Mouse (Mus musculus) intestine, embryonic 14.5 days (tissue): Measurements from ENCODE around the gene Inpp5b. TPM values are rescaled to one million over a fixed set of nuclear protein-coding genes. Genes with fewer than 3 reads are reported as not detected.
A peak's percentile ranks its signal among the peaks of the same experiment; 100 is the strongest.

Source experiments
- ATAC-seq: fragments of 200-750 bp; cut with Nextera tagmentation; replicated peaks from 2 replicates; pipeline ENCODE4 v1.8.0; 2017; ENCODE audit warnings: low read depth, moderate number of reproducible peaks, moderate TSS enrichment, moderate library complexity; ENCODE audit not compliant: low FRiP score, low TSS enrichment
- DNase-seq: peaks from one replicate; pipeline ENCODE4 v3.0.0-alpha.2; 2018; ENCODE audit warnings: low spot score
- H3K27ac ChIP-seq: fragments of 300-500 bp; sonication (generic); 2 replicates; pipeline ENCODE4 v1.5.1; 2014; ENCODE audit warnings: low read depth, mild to moderate bottlenecking, control low read depth
- H3K27me3 ChIP-seq: fragments of 300-500 bp; sonication (generic); replicated peaks from 2 replicates; pipeline ENCODE4 v1.6.1; 2014; ENCODE audit warnings: low read length, control low read depth; ENCODE audit not compliant: control insufficient read depth, insufficient read depth
- H3K36me3 ChIP-seq: fragments of 300-500 bp; sonication (generic); 2 replicates; pipeline ENCODE4 v1.6.1; 2014; ENCODE audit warnings: low read length, control low read depth; ENCODE audit not compliant: control insufficient read depth, insufficient read depth
- H3K4me1 ChIP-seq: fragments of 300-500 bp; sonication (generic); replicated peaks from 2 replicates; pipeline ENCODE4 v1.6.1; 2014; ENCODE audit warnings: low read length, control low read depth, mixed read lengths; ENCODE audit not compliant: control insufficient read depth, insufficient read depth
- H3K4me2 ChIP-seq: fragments of 300-500 bp; sonication (generic); 2 replicates; pipeline ENCODE4 v1.6.1; 2014; ENCODE audit warnings: low read length
- H3K4me3 ChIP-seq: fragments of 300-500 bp; sonication (generic); 2 replicates; pipeline ENCODE4 v1.5.1; 2014; ENCODE audit warnings: low read depth, low read length, control low read depth, mixed read lengths
- H3K9ac ChIP-seq: fragments of 300-500 bp; sonication (generic); 2 replicates; pipeline ENCODE4 v1.6.1; 2014; ENCODE audit warnings: mild to moderate bottlenecking, low read length
- H3K9me3 ChIP-seq: fragments of 300-500 bp; sonication (generic); 2 replicates; pipeline ENCODE4 v1.6.1; 2016; ENCODE audit warnings: low read length, control low read depth; ENCODE audit not compliant: control insufficient read depth
- WGBS: fragments of 180-500 bp; shearing (Covaris S2); extraction: QIAGEN DNeasy Blood & Tissue Kit; methylation state at CpG from one replicate; pipeline ENCODE4 v1.1.7; 2014; 5-methylcytosine and 5-hydroxymethylcytosine counted together
- polyA plus RNA-seq: library from polyadenylated mRNA; unstranded; fragments of >200 nt; fragmentation: Nextera tagmentation; extraction: Ambion mirVana; gene quantifications from 2 replicates; pipeline ENCODE4 v1.2.1, GENCODE M21; 2014

The Inpp5b gene
- polyA plus RNA-seq, 1 experiment from 2014 or later: 31.2 TPM

DNA sequence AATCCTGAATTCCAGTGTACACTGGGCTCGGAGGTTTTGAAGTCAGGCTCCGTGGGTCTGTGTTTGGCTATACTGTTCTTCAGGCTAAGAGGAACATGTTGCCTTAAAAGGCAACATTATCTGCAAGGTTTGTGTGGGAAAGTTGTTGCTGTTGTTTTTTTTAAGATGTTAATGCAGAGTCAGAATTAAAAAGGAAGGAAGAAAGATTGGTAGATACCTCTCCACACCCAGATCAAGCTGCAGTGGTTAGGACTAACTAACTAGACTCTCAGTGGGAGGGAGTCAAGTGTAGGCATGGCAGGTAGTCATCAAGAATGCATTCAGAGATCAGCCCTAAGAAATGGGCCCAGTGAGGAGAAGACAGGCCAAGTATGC, 24.9 kb downstream of the Inpp5b start:
- no peaks in the 10 kb centered on the region for H3K36me3 ChIP-seq
- H3K4me1 ChIP-seq: no peaks in the 10 kb centered on the region
- ATAC-seq (no peak), DNase-seq (no peak)
- no peaks in the 10 kb centered on the region for H3K9me3 ChIP-seq
- H3K27me3 ChIP-seq: no peaks in the 10 kb centered on the region
- no peak overlapping the region for H3K4me3 ChIP-seq
- no peak overlapping the region for H3K9ac ChIP-seq
- 73% methylated on average over 2 of the region's 2 CpGs for WGBS
- H3K27ac ChIP-seq: no peak overlapping the region
- no peak overlapping the region for H3K4me2 ChIP-seq

DNA sequence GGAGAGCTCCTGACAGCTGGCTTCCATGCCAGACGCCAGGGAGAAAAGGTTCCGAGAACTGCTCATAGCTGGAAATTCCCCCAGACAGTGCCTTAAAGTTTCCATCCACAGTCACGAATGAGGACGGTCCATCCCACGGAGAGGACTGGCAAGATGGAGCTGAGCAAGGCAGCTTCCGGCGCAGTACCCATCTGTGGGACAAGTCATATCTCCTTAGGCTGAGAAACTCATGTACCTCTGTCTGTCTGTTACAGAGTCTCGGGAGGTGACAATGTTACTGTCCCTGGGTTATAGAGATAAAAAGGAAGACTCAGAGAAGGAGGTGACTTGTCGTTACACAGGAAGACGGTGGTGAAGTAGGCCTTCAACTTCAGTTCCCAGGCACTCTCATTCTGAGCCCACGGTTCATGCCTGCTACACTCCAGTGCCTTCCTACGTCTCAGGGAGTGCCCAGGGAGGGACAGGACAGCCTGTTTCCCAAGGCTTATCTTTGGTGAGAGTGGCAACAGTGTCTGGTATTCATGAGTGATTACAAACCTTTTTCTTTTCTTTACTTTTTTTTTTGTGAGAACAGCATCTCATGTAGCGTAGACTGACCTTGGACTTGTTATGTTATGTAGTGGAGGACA, 27.4 kb downstream of the Inpp5b start:
- H3K4me1 ChIP-seq: no peaks in the 10 kb centered on the region
- DNase-seq: no peak
- no peak overlapping the region for H3K9ac ChIP-seq
- ATAC-seq: no peak
- no peaks in the 10 kb centered on the region for H3K9me3 ChIP-seq
- no peak overlapping the region for H3K4me3 ChIP-seq
- 82% methylated on average over 13 of the region's 13 CpGs for WGBS
- H3K27me3 ChIP-seq: no peaks in the 10 kb centered on the region
- no peak overlapping the region for H3K4me2 ChIP-seq
- no peaks in the 10 kb centered on the region for H3K36me3 ChIP-seq
- no peak overlapping the region for H3K27ac ChIP-seq

DNA sequence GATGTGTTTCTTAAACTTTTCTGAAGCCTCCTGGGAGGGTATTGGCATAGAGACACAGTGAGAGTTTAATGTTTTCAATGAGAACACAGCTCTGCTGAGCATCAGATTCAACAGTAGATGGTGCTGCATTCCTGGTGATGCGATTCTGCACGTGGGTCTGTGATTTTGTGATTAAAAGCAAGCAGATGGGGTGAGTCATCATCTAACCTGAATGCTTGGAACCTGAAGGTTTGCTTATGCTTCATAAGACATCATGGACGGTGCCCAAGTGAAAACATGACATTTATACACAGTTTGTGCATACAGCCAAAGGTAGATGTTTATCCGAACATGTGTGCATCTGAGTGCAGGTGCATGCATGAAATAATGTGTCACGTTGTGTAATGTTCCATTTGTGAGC, 29.0 kb downstream of the Inpp5b start:
- Histone ChIP-seq H3K36me3 (no peaks in the 10 kb centered on the region), H3K27ac (no peak overlapping the region), H3K27me3 (no peaks in the 10 kb centered on the region), H3K4me1 (no peaks in the 10 kb centered on the region), H3K9me3 (no peaks in the 10 kb centered on the region), H3K9ac (no peak overlapping the region), H3K4me2 (no peak overlapping the region), H3K4me3 (no peak overlapping the region)
- no peak for DNase-seq
- no peak for ATAC-seq
- 70% methylated on average over 5 of the region's 5 CpGs for WGBS

DNA sequence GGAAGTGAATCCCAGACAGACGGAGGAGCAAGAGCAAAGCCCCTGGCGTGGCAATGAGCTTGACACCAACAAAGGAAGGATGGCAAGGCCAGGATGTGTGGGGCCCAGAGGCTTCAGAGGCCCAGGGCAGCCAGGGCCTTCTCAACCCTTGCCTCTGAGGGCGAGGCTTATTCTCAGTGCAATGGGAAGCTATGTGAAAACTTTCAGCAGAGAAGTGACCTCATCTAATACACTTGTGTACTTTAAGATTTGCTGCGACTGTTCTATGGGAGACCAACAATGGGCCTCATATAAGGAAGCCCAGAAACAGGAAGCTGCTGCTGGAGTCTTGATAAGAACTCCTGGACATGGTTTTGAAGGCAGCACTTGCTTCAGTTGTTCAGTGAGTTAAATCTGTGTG, 30.5 kb downstream of the Inpp5b start:
- no peaks in the 10 kb centered on the region for H3K27me3 ChIP-seq
- 0 out of 2 replicates have a peak, but pooled peaks cover 1% of the 10 kb centered on the region for H3K36me3 ChIP-seq
- H3K27ac ChIP-seq: peak overlapping the region; percentile 14
- no peak overlapping the region for H3K9ac ChIP-seq
- WGBS: 50% methylated on average over 4 of the region's 4 CpGs
- no peak overlapping the region for H3K4me3 ChIP-seq
- DNase-seq (peak; percentile 51), ATAC-seq (peak; percentile 74; the same call in 1 of the 2 replicates)
- no peak overlapping the region for H3K4me2 ChIP-seq
- H3K4me1 ChIP-seq: no peaks in the 10 kb centered on the region
- H3K9me3 ChIP-seq: no peaks in the 10 kb centered on the region

DNA sequence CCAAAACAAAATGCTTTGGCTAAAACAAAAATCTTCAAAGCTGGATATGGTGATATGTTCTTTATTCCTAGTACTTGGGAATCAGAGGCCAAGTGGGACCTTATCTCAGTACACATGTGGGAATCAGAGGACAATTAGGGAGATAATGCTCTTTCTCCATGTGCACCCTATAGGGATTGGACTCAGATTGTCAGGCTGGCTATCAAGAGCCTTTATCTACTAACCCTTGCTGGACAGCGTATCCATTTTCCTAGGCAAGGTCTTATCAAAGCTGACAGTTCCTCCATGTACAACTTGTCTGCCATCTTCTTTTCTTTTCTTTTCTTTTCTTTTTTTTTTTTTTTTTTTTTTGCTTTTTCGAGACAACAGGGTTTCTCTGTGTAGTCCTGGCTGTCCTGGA, 31.8 kb downstream of the Inpp5b start:
- Histone ChIP-seq H3K4me2 (no peak overlapping the region), H3K4me1 (no peaks in the 10 kb centered on the region), H3K36me3 (peaks cover 9% of the 10 kb centered on the region; the same call in 1 of the 2 replicates), H3K4me3 (no peak overlapping the region), H3K9ac (no peak overlapping the region), H3K9me3 (no peaks in the 10 kb centered on the region), H3K27ac (no peak overlapping the region), H3K27me3 (no peaks in the 10 kb centered on the region)
- DNase-seq: no peak
- no peak for ATAC-seq
- WGBS: 91% methylated on average over 1 of the region's 2 CpGs

DNA sequence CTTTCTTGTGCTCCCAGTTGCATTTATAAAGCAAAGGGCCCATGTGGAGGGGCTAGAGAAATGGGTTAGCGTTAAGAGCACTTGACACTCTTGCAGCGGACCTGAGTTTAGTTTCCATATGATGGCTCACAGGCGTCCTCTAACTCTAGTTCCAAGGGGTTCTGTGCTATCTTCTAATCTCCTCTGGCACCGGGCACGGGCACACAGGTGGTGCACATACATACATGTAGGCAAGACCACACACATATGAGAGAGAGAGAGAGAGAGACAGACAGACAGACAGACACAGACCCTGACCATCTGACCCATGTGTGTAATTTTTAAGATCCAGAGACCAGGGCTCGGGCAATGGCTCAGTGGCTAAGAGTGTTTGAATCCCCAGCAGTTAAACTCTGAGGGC, 32.3 kb downstream of the Inpp5b start:
- no peak for DNase-seq
- no peaks in the 10 kb centered on the region for H3K9me3 ChIP-seq
- H3K4me1 ChIP-seq: no peaks in the 10 kb centered on the region
- H3K27me3 ChIP-seq: no peaks in the 10 kb centered on the region
- no peak for ATAC-seq
- no peak overlapping the region for H3K4me3 ChIP-seq
- no peak overlapping the region for H3K4me2 ChIP-seq
- peaks cover 15% of the 10 kb centered on the region; the same call in 1 of the 2 replicates for H3K36me3 ChIP-seq
- H3K9ac ChIP-seq: no peak overlapping the region
- no peak overlapping the region for H3K27ac ChIP-seq
- 90% methylated on average over 6 of the region's 6 CpGs for WGBS

DNA sequence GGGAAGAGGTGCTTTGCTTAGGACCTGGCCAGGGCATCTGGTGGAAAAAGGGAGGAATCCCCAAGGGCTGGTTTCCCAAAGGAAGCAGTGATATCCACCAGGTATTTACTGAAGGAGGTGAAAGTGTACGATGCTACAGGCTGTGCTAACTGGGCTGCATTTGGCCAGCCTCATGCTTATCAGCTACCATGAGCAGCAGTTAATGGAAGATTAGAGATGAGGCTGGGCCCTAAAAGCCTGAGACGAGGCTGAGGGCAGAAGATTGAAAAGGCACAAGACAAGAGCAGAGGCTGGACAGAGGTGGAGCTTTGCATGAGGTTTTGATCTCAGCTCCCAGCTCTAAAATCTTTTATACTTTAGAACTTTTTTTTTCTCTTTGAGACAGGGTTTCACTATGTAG, 32.8 kb downstream of the Inpp5b start:
- Histone ChIP-seq H3K9ac (no peak overlapping the region), H3K27ac (no peak overlapping the region), H3K4me2 (no peak overlapping the region), H3K27me3 (no peaks in the 10 kb centered on the region), H3K36me3 (peaks cover 18% of the 10 kb centered on the region; the same call in 1 of the 2 replicates), H3K4me3 (no peak overlapping the region), H3K4me1 (no peaks in the 10 kb centered on the region), H3K9me3 (no peaks in the 10 kb centered on the region)
- WGBS: 71% methylated on average over 2 of the region's 2 CpGs
- ATAC-seq (no peak), DNase-seq (no peak)

DNA sequence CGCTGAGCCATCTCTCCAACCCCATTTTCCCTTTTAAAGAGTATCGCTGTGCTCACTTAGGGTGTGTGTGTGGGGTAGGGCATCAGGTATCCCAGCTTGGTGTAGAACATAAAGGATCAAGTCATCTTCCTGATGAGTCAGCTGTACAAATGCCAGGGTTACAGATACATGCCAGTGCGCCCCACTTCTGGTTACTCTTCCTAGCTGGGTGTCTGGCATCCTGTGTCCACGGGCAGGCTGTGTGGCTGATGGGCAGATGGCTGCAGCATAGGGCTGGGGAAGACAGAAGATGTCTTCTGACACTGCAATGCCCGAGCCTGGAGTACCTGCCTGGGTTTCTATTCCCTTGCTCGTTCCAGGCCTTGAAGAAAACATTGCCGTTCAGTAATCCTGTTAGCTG, 39.7 kb downstream of the Inpp5b start:
- Histone ChIP-seq H3K9me3 (no peaks in the 10 kb centered on the region), H3K4me2 (no peak overlapping the region), H3K27ac (no peak overlapping the region), H3K4me1 (no peaks in the 10 kb centered on the region), H3K4me3 (no peak overlapping the region), H3K27me3 (no peaks in the 10 kb centered on the region), H3K9ac (no peak overlapping the region), H3K36me3 (peaks cover 77% of the 10 kb centered on the region)
- WGBS: 92% methylated on average over 7 of the region's 7 CpGs
- ATAC-seq: no peak
- DNase-seq: no peak

DNA sequence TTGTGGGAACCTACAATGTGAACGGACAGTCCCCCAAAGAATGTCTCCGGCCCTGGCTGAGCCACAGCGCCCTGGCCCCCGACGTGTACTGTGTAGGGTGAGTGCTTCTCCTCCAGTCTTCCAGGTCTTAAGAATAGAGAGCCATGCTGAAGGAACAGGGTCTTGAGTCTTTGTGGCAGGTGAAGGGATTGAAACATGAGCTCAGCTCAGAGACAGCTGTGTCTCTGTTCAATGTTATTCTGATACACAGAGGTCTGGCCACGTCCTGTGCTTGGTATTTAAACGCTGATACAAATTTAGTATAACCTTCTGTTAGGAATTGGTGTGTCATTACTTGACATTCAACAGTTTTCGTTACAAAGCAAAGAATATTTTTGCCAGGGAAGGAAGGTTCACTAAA, 40.7 kb downstream of the Inpp5b start:
- Histone ChIP-seq H3K27me3 (no peaks in the 10 kb centered on the region), H3K4me3 (no peak overlapping the region), H3K4me1 (no peaks in the 10 kb centered on the region), H3K27ac (no peak overlapping the region), H3K36me3 (peaks cover 83% of the 10 kb centered on the region), H3K9me3 (no peaks in the 10 kb centered on the region), H3K9ac (no peak overlapping the region), H3K4me2 (no peak overlapping the region)
- DNase-seq: no peak
- ATAC-seq: no peak
- 91% methylated on average over 8 of the region's 8 CpGs for WGBS
